Mouse (Mus musculus): Measurements from ENCODE around the gene Gm49325.

Gm49325 gene

DNA sequence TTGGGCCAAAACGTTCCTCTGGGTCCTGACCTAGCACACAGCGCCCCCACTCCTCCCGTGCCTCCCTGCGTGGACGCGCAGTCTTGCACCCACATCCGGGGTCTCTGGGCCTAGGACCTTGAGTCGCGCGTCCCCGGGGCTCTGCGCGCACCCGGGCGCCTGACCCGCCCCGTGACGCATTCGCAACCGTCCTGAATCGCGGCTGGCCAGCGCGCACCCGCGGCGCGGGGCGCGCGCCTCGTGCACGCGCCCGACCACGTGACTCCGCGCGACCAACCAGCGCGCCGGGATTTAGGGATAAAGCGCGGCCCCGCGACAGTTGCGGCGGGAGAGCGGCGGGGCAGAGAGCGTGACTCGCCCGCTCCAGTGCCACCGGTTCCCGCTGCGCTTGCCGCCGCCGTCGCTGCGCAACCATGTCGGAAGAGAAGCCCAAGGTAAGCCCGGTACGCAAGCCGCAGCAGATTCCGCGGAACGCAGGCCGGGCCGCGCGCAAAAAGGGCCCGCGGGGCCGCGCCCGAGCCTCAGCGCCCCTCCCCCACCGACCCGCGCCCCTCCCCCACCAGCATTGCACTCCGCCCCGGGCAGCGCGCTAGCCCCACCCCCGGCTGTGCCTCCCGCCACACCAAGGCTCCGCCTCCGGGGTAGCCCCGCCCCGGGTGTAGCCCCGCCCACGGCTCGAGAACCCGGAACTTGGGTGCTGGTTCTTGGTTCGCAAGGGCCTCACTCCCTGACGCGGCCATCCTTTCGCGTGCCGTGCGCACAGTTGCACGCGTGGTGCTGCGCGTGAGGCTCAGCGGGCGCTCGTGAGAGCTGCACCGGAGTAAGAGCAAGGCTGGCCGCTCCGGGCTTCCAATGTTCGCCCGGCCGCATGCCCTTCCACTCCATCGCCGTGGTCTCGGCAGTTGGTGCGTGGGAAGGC is at the start of gene Gm49325, which contains the start of gene Sumo3:
TSS of gene Gm49325 (plus strand) at position 290 of the 919 bp plus-strand sequence.
TSS of gene Sumo3 (plus strand) at position 190 of the 919 bp plus-strand sequence.
- peak; percentile 93 to 97 for DNase-seq (ENCODE audit: low spot score in 2 of 2)

DNA sequence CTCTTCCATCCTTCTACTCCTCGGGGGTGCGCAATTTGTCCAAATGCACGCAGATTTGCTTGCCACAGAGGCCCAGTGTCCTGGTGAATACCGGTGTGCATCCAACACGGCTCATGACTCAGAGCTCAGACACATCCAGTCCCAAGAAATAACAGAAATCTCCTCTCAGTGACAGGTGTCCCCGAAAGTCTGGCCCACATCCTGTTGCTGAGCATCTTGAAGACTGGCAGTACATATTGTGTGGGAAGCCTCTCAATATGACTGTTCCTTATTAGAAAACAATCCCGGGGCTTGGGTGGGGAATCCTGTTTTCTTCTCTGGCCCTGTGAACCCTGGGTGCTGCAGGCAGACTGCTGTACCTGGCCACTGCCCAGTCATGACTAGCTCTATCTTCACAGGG is 49.4 kb upstream of the Gm49325 start:
- no peak for DNase-seq (ENCODE audit: low spot score in 2 of 2)

DNA sequence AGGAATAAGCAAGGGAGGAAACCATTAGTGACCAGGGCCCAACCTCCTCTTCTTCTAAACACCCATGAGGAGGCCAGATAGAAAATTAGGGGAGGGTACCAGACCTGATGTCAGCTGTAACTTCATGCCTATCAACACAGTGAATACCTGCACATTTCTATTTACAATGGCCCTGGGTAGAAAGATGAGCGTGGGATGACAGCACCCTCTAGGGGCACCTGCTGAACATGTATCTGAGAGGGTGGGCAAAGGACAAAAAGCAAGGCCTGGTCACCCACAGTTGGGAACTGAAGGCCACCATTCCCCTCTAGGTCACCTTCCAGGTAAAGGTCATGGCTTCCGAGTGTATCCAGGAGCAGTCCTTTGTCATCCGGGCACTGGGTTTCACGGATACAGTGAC is 48.4 kb upstream of the Gm49325 start:
- DNase-seq (ENCODE audit: low spot score in 2 of 2): no peak

GRCm38 (mm10) chr10:77560090-77560489 is 45.9 kb upstream of the Gm49325 start:
- no peak for DNase-seq (ENCODE audit: low spot score in 2 of 2)

- DNase-seq (ENCODE audit: low spot score in 2 of 2): no peak
Observed at GRCm38 (mm10) chr10:77560830-77561229, 45.2 kb upstream of the Gm49325 start.

DNA sequence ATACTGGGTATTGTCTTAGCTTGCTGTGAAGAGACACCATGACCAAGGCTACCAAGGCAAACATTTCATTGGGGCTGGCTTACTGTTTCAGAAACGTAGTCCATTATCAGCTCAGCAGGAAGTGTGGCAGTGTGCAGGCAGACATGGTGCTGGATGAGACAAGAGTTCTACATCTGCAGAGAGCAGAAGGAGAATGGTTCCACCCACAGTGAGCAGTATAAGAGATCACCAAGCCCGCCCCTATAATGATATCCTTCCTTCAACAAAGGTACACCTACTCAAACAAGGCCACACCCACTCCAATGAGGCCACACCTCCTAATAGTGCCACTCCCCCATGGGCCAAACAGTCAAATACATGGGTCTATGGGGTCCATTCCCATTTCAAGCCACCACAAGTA is 44.5 kb upstream of the Gm49325 start:
- DNase-seq (ENCODE audit: low spot score in 2 of 2): no peak

DNA sequence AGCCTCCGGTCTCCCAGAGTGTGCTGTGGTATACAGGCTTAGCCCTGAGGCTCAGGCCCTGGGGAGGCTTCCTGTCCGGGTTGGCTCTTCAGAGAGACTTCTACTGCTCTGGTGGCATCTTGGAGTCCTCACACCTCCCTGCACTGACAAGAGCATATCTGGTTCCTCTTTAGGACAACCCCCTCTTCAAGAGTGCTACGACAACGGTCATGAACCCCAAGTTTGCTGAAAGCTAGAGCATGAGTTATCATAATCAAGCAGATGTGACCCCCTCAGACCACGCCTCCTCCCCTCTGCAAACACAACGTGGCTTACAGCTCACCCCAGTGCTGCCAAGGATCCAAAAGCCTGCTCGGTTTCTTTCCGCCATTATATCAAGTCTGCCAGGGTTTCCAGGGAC is 41.0 kb upstream of the Gm49325 start:
- no peak for DNase-seq (ENCODE audit: low spot score in 2 of 2)

DNA sequence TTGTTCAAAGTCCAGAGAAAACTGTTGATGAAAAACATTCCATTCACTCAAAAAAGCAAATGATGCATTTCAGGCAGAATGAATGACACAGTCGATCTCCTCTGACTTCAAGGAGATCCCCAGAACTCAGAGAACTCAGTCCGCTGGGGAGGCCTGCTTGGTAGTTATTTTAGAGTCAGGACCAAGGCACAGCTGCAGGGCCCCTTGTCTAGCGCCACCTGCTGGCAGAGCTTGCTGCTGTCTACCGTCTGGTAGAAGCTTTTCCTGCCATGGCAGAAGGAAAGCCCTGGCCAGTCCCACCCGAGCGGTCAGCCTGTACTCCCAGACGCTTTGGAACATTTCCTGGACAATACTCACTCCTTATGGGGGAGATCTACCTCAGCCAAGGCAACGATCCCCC is 39.3 kb upstream of the Gm49325 start:
- DNase-seq (ENCODE audit: low spot score in 2 of 2): peak; percentile 71 to 78

GRCm38 (mm10) chr10:77569481-77569880 is 36.5 kb upstream of the Gm49325 start:
- DNase-seq (ENCODE audit: low spot score in 2 of 2): no peak

- no peak for DNase-seq (ENCODE audit: low spot score in 2 of 2)
Observed at GRCm38 (mm10) chr10:77569973-77570658, 35.9 kb upstream of the Gm49325 start.

GRCm38 (mm10) chr10:77572225-77572624 is 33.8 kb upstream of the Gm49325 start:
- DNase-seq (ENCODE audit: low spot score in 2 of 2): no peak

DNA sequence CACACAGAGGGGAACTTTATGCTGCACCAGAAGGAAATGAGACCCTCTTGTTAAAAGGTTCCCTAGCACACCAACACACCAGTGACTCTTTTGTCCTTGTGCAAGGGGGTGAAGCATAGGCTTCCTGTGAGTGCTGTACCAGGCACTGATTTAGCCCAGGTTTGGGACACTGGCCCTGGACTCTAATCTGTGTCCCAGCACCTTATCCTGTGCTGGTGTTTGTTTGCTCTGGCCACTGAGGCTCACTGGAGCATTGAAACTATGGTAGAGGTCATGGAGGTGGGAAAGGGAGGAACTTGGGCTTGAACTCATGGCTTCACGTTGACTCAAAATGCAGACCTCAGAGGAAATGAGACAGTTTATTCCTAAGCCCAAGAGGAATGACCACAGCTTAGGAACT is 32.8 kb upstream of the Gm49325 start:
- DNase-seq (ENCODE audit: low spot score in 2 of 2): no peak

DNA sequence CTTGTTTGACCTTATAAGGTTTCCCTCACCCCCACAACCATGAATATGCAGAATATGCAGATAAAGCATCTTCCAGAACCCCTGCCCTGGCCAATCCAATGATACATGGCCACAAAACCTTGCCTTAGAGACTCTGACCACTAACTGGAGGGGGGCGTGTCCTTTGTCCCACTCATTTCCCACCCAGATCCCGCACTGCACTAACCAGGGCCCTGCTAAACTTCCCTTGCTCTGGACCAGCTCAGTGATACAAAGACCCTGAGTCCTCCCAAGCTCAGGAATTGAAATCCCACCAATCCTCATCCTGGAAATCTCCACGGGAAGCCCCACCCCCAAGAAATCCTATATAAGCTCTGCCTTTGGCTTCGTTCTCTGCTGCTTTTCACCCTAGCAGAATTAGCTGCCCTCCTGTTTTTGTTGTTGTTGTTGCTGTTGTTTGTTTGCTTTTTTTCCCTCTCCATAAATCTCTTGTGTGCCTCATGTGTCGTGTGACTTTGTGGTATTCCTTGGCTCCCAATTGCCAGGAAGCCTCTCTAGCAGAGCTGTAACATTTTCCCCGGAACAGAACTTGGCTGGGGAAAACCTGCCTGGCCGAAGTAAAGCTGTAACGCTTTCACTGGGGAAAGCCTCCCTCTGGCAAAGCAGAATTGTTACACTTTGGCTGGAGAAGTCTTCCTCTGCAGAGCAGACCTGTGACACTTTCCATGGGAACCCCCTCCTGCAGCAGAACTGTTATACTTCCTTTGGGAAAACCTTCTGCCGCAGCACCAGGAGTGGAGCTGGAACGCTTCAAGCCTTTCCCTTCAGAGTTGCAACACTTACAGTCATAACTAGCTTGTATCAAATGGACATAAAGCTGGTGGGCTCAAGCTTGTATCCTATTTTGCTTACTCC is 25.7 kb upstream of the Gm49325 start:
- no peak for DNase-seq (ENCODE audit: low spot score in 2 of 2)

- DNase-seq (ENCODE audit: low spot score in 2 of 2): no peak
Observed at GRCm38 (mm10) chr10:77581023-77581407, 25.0 kb upstream of the Gm49325 start.

DNA sequence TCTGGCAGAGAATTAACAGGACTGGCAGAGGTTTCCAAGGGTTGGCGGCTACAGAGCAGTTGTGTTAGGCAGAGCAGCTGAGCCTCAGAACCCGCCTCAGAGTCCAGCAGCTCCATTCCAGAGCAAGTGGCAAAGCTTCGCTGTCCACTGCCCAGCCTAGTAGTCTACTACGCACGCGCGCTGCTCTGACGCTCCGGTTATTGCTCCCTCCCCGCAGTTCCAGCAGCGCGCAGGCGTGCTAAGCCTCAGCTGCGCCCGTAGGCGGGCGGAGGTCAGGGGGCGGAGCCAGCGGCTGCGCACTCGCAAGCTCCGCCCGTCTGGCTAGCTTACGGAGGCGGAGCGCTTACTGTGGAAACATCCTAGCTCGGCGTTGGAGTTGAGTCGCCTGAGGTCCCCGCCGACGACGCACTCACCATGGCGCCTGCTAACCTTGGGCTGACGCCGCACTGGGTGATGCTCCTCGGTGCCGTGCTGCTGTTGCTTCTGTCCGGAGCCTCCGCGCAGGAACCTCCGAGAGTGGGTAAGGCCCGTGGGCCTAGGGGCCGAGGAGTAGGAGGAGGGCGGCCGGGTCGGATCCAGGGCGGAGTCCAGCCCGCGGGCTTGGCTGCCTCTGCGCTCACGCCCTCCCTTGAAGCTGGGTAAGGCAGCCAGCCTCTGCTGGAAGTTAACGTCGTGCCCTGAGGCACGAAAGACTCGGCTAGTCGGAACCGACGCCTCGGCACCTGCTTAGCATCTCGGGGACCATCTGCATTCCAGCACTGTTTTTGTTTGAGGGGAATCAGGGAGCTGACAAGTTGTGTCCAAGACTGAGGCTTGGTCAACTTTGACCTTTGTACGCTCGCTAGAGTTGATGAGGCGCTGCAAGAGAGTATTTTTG is 24.4 kb upstream of the Gm49325 start, which contains the start of gene Pttg1ip:
TSS of gene Pttg1ip (plus strand) at position 313 of the 877 bp plus-strand sequence.
- DNase-seq (ENCODE audit: low spot score in 2 of 2): peak; percentile 84 to 93

DNA sequence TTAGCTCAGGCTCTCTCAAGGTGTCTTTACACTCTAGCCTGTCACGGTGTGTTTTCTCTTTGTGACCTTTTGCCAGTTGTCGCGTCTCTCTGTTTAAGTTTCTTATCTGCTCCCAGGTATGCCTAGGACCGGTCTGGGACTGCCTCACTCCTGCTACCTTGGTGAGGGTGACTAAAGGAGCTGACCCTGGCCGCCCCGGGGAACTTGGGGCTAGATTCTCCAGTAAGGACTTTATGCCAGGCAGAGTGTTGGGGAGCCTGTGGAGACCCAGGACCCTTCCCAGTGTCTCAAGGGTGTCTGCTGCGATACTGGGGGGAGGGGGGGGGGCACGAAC is 23.7 kb upstream of the Gm49325 start:
- DNase-seq (ENCODE audit: low spot score in 2 of 2): no peak

DNA sequence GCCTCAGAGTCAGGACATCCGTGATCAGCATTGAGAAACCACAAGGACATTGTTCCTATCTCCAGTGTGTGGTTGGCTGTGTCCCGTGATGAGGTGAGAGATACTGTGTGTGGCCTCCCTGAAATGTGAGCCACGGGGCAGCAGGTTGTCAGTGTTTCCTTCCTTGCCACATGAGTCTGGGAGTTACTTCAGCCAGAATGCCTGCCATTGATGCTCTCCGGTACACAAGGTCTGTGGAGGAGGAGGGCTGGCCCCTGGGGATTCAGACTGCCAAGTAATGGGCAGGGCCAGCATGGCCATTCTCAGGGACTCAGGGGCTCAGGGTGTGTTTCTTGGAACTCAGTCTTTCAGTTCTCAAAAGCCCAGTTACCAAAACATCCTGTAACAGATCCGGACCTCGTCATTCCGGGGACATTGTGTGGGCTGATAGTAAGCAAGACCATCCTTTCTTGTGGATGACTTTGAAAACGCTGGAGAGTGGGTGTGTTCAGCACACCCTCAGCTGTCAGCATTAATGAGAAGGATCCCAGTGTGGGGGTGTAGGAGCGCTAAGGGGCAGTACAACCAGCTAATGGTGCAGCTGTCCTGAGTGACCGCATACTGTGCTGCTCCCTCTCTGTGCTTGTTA is 22.1 kb upstream of the Gm49325 start:
- no peak for DNase-seq (ENCODE audit: low spot score in 2 of 2)

DNA sequence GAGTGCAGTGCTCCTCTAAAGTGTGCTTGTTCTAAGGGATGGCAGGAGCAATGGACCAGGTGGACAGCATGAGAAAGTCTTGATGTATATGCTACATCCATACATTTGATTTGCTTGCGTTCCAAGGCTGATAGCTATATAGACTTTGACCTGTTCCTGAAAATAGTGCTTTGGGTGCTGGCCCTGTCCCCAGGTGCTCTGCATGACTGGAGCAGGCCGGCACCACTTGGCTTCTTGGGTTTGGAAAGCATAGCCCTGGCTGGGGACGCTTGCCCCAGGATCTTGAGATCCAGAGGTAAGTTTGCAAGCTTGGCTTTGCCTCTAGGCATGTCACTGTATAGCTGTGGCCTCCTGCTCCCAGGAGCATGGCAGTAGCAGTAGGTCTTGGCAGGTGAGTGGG is 19.4 kb upstream of the Gm49325 start:
- DNase-seq (ENCODE audit: low spot score in 2 of 2): no peak

GRCm38 (mm10) chr10:77587091-77587775 is 18.8 kb upstream of the Gm49325 start:
- no peak for DNase-seq (ENCODE audit: low spot score in 2 of 2)

- no peak for DNase-seq (ENCODE audit: low spot score in 2 of 2)
Observed at GRCm38 (mm10) chr10:77588036-77588435, 18.0 kb upstream of the Gm49325 start.
